Mouse (Mus musculus) olfactory bulb, adult 2 months (tissue): Measurements from ENCODE around the gene Galnt17.

Experiments
- CTCF ChIP-seq: fragments of 200-500 bp; IDR thresholded peaks from 2 replicates; pipeline ENCODE4 v1.5.1; 2012; ENCODE audit warnings: low read depth, mild to moderate bottlenecking, low read length, moderate library complexity; ENCODE audit not compliant: insufficient read depth
- POLR2A ChIP-seq: fragments of 200-500 bp; IDR thresholded peaks from 2 replicates; pipeline ENCODE4 v1.6.1; 2012; ENCODE audit warnings: mild to moderate bottlenecking, low read depth, low read length, moderate library complexity; ENCODE audit not compliant: insufficient read depth

GRCm38 (mm10) chr5:130952361-130952760 lies 355.9 kb downstream of the Galnt17 start:
- TF ChIP-seq POLR2A = no peak
- no peak for TF ChIP-seq CTCF
